Mouse (Mus musculus) heart, postnatal 0 days (tissue): Measurements from ENCODE around the gene Nhsl2. TPM values are rescaled to one million over a fixed set of nuclear protein-coding genes. Genes with fewer than 3 reads are reported as not detected.

Source experiments
- ATAC-seq: fragments of 200-750 bp; cut with Nextera tagmentation; 2 replicates; pipeline ENCODE4 v1.8.0; 2017; ENCODE audit warnings: low read depth, moderate number of reproducible peaks, moderate library complexity; ENCODE audit not compliant: insufficient read depth
- DNase-seq: peaks from one replicate; pipeline ENCODE4 v3.0.0-alpha.2; 2016; ENCODE audit warnings: low spot score
- H3K27ac ChIP-seq: fragments of 300-500 bp; sonication (generic); 2 replicates; pipeline ENCODE4 v1.5.1; 2014; ENCODE audit warnings: low read depth, mild to moderate bottlenecking
- H3K27me3 ChIP-seq: fragments of 300-500 bp; sonication (generic); 2 replicates; pipeline ENCODE4 v1.6.1; 2014; ENCODE audit warnings: low read length, mixed read lengths; ENCODE audit not compliant: control insufficient read depth, insufficient read depth
- H3K36me3 ChIP-seq: fragments of 300-500 bp; sonication (generic); replicated peaks from 2 replicates; pipeline ENCODE4 v1.6.1; 2014; ENCODE audit warnings: low read length, mixed read lengths; ENCODE audit not compliant: control insufficient read depth, insufficient read depth
- H3K4me1 ChIP-seq: fragments of 300-500 bp; sonication (generic); 2 replicates; pipeline ENCODE4 v1.6.1; 2014; ENCODE audit warnings: antibody characterized with exemption; ENCODE audit not compliant: control insufficient read depth, insufficient read depth
- H3K4me2 ChIP-seq: fragments of 300-500 bp; sonication (generic); 2 replicates; pipeline ENCODE4 v1.6.1; 2014; ENCODE audit warnings: low read depth, mild to moderate bottlenecking, low read length, moderate library complexity
- H3K4me3 ChIP-seq: fragments of 300-500 bp; sonication (generic); 2 replicates; pipeline ENCODE4 v1.5.1; 2014; ENCODE audit warnings: low read depth, low read length
- H3K9ac ChIP-seq: fragments of 300-500 bp; sonication (generic); replicated peaks from 2 replicates; pipeline ENCODE4 v1.6.1; 2014; ENCODE audit warnings: low read depth, low read length, mixed read lengths
- H3K9me3 ChIP-seq: fragments of 300-500 bp; sonication (generic); replicated peaks from 2 replicates; pipeline ENCODE4 v1.6.1; 2016; ENCODE audit warnings: low read length; ENCODE audit not compliant: control insufficient read depth
- CTCF ChIP-seq: IDR thresholded peaks from 2 replicates; pipeline ENCODE4 v1.5.1; 2016; ENCODE audit warnings: antibody characterized with exemption, control low read depth, low read depth
- EP300 ChIP-seq: IDR thresholded peaks from 2 replicates; pipeline ENCODE4 v1.6.1; 2016; ENCODE audit warnings: antibody characterized with exemption, low read depth
- WGBS: fragments of 180-500 bp; shearing (Covaris S2); extraction: QIAGEN DNeasy Blood & Tissue Kit; methylation state at CpG from one replicate; pipeline ENCODE4 v1.1.7; 2014; 5-methylcytosine and 5-hydroxymethylcytosine counted together
- polyA plus RNA-seq: library from polyadenylated mRNA; unstranded; fragments of >200 nt; fragmentation: Nextera tagmentation; extraction: Ambion mirVana; gene quantifications from 2 replicates; pipeline ENCODE4 v1.2.1, GENCODE M21; 2015
- total RNA-seq: library from RNA; depleted of rRNA; stranded (reverse); fragments of >200 nt; gene quantifications from 2 replicates; pipeline ENCODE4 v1.2.3, GENCODE M21; 2014; ENCODE audit warnings: low replicate concordance

Nhsl2 gene
- total and polyA plus RNA-seq, 2 experiments from 2014 or later = 2.9 to 18.7 TPM

DNA sequence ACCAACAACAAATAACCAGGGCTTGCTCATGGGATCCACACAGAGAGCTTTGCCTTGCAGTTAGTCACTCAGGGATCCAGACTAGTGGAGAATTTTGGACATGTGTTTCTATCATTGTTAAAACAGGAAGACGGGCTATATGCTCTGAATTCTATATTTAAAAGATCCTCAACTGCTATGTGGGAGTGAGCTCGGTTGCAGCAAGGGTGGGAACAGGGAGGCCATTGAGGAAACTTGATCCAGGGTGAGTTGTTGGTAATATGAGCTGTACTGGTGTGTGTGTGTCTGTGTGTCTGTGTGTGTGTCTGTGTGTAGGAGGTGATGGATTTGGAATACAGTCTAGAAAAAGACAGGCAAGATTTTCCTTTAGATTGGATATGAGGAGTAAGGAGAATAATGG, 25.7 kb downstream of the Nhsl2 start:
- Histone ChIP-seq H3K4me2 (no peak overlapping the region), H3K27me3 (no peaks in the 10 kb centered on the region), H3K9me3 (no peaks in the 10 kb centered on the region), H3K4me3 (no peak overlapping the region), H3K9ac (no peak overlapping the region), H3K27ac (peak overlapping the region; percentile 51), H3K4me1 (no peaks in the 10 kb centered on the region), H3K36me3 (no peaks in the 10 kb centered on the region)
- ATAC-seq (no peak), DNase-seq (no peak)
- TF ChIP-seq CTCF = no peak
- no peak for TF ChIP-seq EP300
- 45% methylated on average over 2 of the region's 2 CpGs for WGBS

DNA sequence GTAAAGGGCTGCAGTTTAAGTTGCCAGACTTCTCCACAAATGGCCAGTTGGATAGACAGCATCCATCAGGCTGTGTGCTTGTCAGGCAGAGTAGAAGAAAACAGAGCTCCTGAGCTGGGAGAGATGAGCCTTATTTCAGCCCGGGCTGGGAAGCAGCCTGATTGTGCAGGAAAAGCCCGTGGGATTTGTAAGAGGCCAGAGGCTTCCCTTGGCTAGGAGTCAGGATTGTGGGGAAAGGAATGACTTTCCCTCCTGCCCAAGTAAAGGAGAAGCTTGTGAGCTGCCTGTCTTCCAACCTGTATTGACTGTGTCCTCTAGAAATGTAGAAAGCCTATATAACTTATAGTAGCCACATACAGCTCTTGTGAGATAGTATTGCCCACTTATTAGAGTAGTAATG, 27.0 kb downstream of the Nhsl2 start:
- H3K9ac ChIP-seq = no peak overlapping the region
- no peak overlapping the region for H3K4me3 ChIP-seq
- DNase-seq (no peak), ATAC-seq (no peak)
- H3K36me3 ChIP-seq = no peaks in the 10 kb centered on the region
- H3K27me3 ChIP-seq = no peaks in the 10 kb centered on the region
- 30% methylated on average over 2 of the region's 2 CpGs for WGBS
- no peaks in the 10 kb centered on the region for H3K4me1 ChIP-seq
- no peaks in the 10 kb centered on the region for H3K9me3 ChIP-seq
- H3K4me2 ChIP-seq = no peak overlapping the region
- no peak overlapping the region for H3K27ac ChIP-seq
- TF ChIP-seq CTCF = no peak

DNA sequence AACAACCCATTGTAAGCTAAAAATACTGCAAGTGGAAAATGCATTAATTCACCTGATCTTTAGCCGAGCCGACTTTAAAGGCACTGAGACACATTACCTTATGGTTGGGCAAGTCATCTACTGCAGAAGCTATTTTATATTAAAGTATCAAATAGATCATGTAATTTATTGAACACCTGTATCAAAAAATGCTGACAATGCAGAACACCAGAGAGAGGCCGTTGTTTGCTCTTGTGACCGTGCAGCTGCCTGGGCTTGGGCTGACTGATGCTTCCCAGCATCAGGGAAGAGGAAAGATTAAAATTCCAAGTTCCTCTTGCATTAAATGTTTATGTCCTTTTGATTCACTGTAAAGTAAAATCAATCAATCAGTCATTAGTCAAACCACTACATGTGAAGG, 28.7 kb downstream of the Nhsl2 start:
- H3K27me3 ChIP-seq = no peaks in the 10 kb centered on the region
- DNase-seq (no peak), ATAC-seq (no peak)
- no peak for TF ChIP-seq EP300
- TF ChIP-seq CTCF = no peak
- H3K27ac ChIP-seq = no peak overlapping the region
- no peak overlapping the region for H3K9ac ChIP-seq
- WGBS = 61% methylated on average over 4 of the region's 4 CpGs
- H3K4me3 ChIP-seq = no peak overlapping the region
- no peaks in the 10 kb centered on the region for H3K9me3 ChIP-seq
- no peaks in the 10 kb centered on the region for H3K36me3 ChIP-seq
- no peak overlapping the region for H3K4me2 ChIP-seq
- no peaks in the 10 kb centered on the region for H3K4me1 ChIP-seq

DNA sequence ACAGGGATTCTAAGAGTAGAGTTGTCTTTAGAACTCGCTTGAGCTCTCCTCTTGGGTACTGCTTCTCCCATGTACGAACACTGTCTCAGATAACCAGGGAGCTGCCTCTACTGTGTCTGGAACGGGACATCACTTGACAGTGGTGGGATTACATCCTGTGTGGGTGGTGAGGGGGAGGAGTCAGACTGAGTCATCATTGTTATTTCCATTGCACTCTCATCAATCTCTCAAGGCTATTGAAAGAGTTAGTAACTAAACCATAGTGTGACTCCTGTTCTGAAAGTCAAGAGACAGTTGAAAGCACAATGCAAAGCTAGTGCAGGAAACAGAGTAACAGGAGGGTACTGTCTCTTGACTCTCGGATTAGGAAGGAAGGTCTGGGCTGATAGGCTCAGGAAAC, 29.4 kb downstream of the Nhsl2 start:
- Histone ChIP-seq H3K36me3 (no peaks in the 10 kb centered on the region), H3K27ac (no peak overlapping the region), H3K9me3 (no peaks in the 10 kb centered on the region), H3K4me3 (no peak overlapping the region), H3K9ac (no peak overlapping the region), H3K4me2 (no peak overlapping the region), H3K4me1 (no peaks in the 10 kb centered on the region), H3K27me3 (no peaks in the 10 kb centered on the region)
- TF ChIP-seq EP300 (no peak), CTCF (no peak)
- DNase-seq (no peak), ATAC-seq (no peak)
- WGBS = 41% methylated on average over 4 of the region's 4 CpGs

DNA sequence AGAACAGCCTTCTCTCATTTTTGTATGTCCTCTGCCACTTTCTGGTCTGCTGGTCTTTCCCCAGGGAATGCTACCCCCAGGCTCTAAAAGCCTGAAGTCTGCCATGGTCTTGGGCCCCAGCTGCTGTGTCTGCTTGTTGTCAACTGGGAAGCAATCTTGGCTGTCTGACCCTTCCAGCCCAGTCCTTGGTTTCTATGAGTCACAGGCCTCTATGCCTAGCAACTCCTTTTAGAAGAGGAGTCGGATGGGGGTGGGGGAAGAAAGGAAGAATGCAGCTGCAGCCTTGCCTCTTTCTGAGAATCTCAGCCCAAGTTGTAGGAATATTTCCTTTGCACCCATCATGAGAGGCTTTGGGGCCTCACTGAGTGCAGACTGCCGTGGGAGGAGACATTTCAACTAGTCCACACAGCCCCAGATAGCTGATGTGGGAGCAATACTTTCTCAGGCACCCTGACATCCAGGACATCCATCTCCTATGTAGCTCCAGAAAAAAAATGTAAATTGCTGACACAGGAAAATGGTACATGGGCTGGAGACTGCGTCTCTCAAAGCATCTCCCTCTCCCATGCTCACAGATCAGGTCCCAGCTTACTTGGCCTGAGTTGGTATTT, 33.1 kb downstream of the Nhsl2 start:
- ATAC-seq = peak; percentile 36; the same call in 1 of the 2 replicates
- Histone ChIP-seq H3K9ac (no peak overlapping the region), H3K9me3 (no peaks in the 10 kb centered on the region), H3K27ac (no peak overlapping the region), H3K4me2 (no peak overlapping the region), H3K27me3 (peaks cover 4% of the 10 kb centered on the region; the same call in 1 of the 2 replicates), H3K36me3 (no peaks in the 10 kb centered on the region), H3K4me1 (no peaks in the 10 kb centered on the region), H3K4me3 (no peak overlapping the region)
- 54% methylated on average over 3 of the region's 3 CpGs for WGBS
- TF ChIP-seq CTCF (no peak), EP300 (no peak)
- no peak for DNase-seq

DNA sequence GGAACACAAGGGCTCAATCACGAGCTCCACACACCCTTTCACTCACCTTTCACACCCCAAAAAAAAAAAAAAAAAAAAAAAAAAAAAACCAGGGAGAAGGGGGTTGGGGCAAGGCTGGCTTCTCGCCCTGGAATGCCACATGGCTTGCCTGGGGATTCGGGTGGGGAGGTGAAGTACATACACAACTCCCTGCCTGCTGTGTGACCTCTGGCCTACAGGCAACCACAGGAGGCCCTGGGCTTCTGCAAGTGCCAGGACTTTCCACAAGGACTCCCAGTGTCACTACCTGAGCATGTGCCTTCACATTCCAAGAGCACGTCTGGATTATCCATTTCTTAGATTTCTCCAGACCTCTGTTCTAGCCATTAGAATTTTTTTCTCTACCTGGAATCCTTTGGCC, 40.2 kb downstream of the Nhsl2 start:
- WGBS = 42% methylated on average over 4 of the region's 4 CpGs
- no peaks in the 10 kb centered on the region for H3K36me3 ChIP-seq
- H3K27me3 ChIP-seq = no peaks in the 10 kb centered on the region
- ATAC-seq = 0 out of 2 replicates have a peak, but pooled peaks have one; percentile 30
- no peak overlapping the region for H3K4me3 ChIP-seq
- H3K4me1 ChIP-seq = no peaks in the 10 kb centered on the region; the same call in 1 of the 2 replicates
- H3K9ac ChIP-seq = no peak overlapping the region
- H3K4me2 ChIP-seq = no peak overlapping the region
- no peaks in the 10 kb centered on the region for H3K9me3 ChIP-seq
- no peak overlapping the region for H3K27ac ChIP-seq
- TF ChIP-seq CTCF (no peak), EP300 (no peak)
- DNase-seq = no peak
